Mouse (Mus musculus): ENCODE measurements around the gene Katnal1.

GRCm38 (mm10) chr5:148831596-148832257 lies 97.4 kb downstream of the Katnal1 start:
- TF ChIP-seq POLR2A (IDR thresholded peaks at IDR 0.05; ENCODE audit: borderline replicate concordance, control insufficient read depth, low read depth, low read length), result no peak
- peak; percentile 85 for TF ChIP-seq CTCF (IDR thresholded peaks at IDR 0.05; ENCODE audit: control insufficient read depth, insufficient read depth, low read length)
